Mouse (Mus musculus) gastrocnemius, postnatal 25 days (tissue): ENCODE measurements around the gene Adora2b. TPM values are rescaled to one million over a fixed set of nuclear protein-coding genes. Genes with fewer than 3 reads are reported as not detected.

ENCODE experiments used
- total RNA-seq, 2 experiments: library from RNA; stranded (reverse); gene quantifications; 1 replicate in 1 of 2; 2 replicates in 1 of 2; pipeline ENCODE4 v1.2.3; 2021

The Adora2b gene
- total RNA-seq, 2 experiments from 2014 or later, result 0.49 to 0.94 TPM

Other genes starting within 250 kb of the Adora2b start
- gene Zswim7, start 32.4 kb downstream of the Adora2b start, total RNA-seq, result 10 to 100 TPM; 26.7 to 29.2 TPM
- 10 to 100 TPM; 28.5 to 39.9 TPM for gene Ttc19, start 32.5 kb downstream of the Adora2b start, total RNA-seq
- 1 to 10 TPM; 1.4 to 1.8 TPM for gene Pigl, start 209.5 kb downstream of the Adora2b start, total RNA-seq
- 100 to 1,000 TPM; 114 to 115 TPM for gene Ncor1, start 209.6 kb downstream of the Adora2b start, total RNA-seq